Mouse (Mus musculus): ENCODE results near the gene Vwf. TPM values are rescaled to one million over a fixed set of nuclear protein-coding genes. Genes with fewer than 3 reads are reported as not detected.
A peak's percentile ranks its signal among the peaks of the same experiment; 100 is the strongest.

Gene Vwf
- polyA plus RNA-seq, 1 experiment from 2014 or later: 11.9 TPM

DNA sequence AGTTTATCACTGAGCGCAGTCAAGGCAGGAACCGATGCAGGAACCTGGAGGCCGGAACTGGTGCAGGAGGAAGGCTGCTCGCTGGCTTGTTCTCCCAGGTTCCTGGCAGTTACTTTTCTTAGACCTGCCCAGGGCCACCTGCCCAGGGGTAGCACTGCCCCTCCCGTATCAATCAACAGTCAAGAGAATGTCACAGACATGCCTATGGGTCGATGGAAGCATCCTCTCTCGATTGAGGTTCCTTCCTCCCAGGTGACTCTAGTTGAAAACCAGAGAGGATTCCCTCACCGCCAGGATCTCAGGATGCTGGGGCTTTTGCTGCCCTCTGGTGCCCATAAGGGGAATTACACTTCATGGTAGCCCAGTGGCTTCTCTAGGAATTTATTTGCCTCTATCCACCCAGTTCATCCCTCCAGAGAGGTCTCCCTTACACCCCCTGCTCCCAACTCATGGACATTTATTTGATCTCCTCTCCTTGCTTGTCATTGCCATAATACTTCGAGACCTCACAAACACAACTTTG lies 53.5 kb downstream of the Vwf start:
- no peak for ATAC-seq (ENCODE audit: low read depth)
- WGBS (ENCODE audit: insufficient replicate concordance): 30% methylated on average over 9 of the region's 9 CpGs
- H3K9me3 ChIP-seq (replicated peaks; ENCODE audit: control insufficient read depth, low read length): no peaks in the 10 kb centered on the region
- H3K36me3 ChIP-seq (ENCODE audit: control insufficient read depth, insufficient read depth): no peaks in the 10 kb centered on the region
- no peak overlapping the region for H3K27ac ChIP-seq (ENCODE audit: low read length)
- H3K4me3 ChIP-seq (ENCODE audit: low read depth, low read length): no peak overlapping the region
- H3K9ac ChIP-seq (ENCODE audit: low read depth, low read length): no peak overlapping the region
- peaks cover 5% of the 10 kb centered on the region; the same call in 1 of the 2 replicates for H3K27me3 ChIP-seq (ENCODE audit: control insufficient read depth, insufficient read depth, low read depth, low read length)
- peaks cover 13% of the 10 kb centered on the region for H3K4me1 ChIP-seq (ENCODE audit: control insufficient read depth, low read depth, low read length)
- H3K4me2 ChIP-seq (ENCODE audit: low read depth, low read length): no peak overlapping the region

DNA sequence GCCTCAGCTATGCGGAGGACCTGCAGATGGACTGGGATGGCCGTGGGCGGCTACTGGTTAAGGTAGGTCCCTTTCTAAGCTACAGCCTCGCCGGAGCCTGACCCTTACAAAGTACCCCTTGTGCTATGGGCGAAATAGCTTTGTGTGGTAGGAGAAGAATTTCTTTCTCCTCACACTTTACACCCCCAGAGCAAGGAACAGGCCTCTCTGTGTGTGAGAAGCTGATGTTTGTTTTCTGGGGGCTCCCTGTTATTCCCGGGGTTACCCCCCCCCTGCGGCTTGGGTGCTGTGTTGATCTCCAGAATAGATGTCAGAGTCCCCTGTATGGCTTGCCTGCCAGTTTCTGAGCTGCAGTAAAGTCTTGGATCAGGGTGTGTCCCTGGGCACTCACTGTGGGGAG lies 54.1 kb downstream of the Vwf start:
- 67% methylated on average over 8 of the region's 8 CpGs for WGBS (ENCODE audit: insufficient replicate concordance)
- Histone ChIP-seq H3K36me3 (ENCODE audit: control insufficient read depth, insufficient read depth) (no peaks in the 10 kb centered on the region), H3K4me2 (ENCODE audit: low read depth, low read length) (no peak overlapping the region), H3K4me3 (ENCODE audit: low read depth, low read length) (no peak overlapping the region), H3K4me1 (ENCODE audit: control insufficient read depth, low read depth, low read length) (peaks cover 13% of the 10 kb centered on the region), H3K27ac (ENCODE audit: low read length) (no peak overlapping the region), H3K27me3 (ENCODE audit: control insufficient read depth, insufficient read depth, low read depth, low read length) (peaks cover 5% of the 10 kb centered on the region), H3K9me3 (replicated peaks; ENCODE audit: control insufficient read depth, low read length) (no peaks in the 10 kb centered on the region), H3K9ac (ENCODE audit: low read depth, low read length) (no peak overlapping the region)
- no peak for ATAC-seq (ENCODE audit: low read depth)

DNA sequence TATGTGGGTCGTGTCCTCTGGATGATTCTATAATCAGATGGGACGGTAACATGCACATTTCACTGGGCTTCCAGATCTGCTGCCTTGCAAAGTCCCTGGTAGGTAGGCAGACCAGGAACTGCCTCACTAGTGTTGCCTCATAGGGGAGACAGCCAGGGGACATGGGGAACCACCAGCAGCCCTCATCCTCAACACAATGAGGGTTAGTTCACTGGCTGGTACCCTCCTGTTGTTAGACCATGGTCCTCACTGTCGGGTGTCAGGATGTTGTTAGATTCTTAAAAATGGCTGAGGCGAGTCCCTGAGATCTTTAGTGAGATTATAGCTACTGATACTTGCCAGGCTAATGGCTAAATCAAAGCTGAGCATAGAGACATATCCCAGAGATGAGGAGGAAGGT lies 54.6 kb downstream of the Vwf start:
- Histone ChIP-seq H3K27ac (ENCODE audit: low read length) (no peak overlapping the region), H3K36me3 (ENCODE audit: control insufficient read depth, insufficient read depth) (no peaks in the 10 kb centered on the region), H3K4me3 (ENCODE audit: low read depth, low read length) (no peak overlapping the region), H3K4me2 (ENCODE audit: low read depth, low read length) (no peak overlapping the region), H3K9me3 (replicated peaks; ENCODE audit: control insufficient read depth, low read length) (no peaks in the 10 kb centered on the region), H3K9ac (ENCODE audit: low read depth, low read length) (no peak overlapping the region), H3K4me1 (ENCODE audit: control insufficient read depth, low read depth, low read length) (peaks cover 13% of the 10 kb centered on the region), H3K27me3 (ENCODE audit: control insufficient read depth, insufficient read depth, low read depth, low read length) (peaks cover 5% of the 10 kb centered on the region)
- 59% methylated on average over 4 of the region's 4 CpGs for WGBS (ENCODE audit: insufficient replicate concordance)
- ATAC-seq (ENCODE audit: low read depth): no peak

DNA sequence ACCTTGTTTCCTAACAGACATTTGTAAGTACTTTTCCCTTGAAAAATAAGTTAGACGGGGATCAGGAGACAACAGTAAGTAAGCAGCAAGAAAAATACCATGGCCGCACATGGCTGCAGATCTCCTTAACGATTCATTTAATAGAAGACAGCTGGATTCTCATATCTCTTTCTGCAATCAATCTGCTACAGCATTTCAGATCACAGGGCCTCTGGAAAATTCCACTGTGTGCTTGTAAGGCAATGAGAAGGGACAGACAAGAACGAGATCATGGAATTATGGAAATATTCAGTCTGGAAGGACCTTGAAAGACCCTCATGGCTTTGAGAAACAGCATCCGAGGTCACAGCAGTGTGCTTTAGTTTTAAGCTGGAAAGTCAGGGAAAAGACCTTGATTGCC lies 55.2 kb downstream of the Vwf start:
- WGBS (ENCODE audit: insufficient replicate concordance): 62% methylated on average over 5 of the region's 5 CpGs
- no peak overlapping the region for H3K4me2 ChIP-seq (ENCODE audit: low read depth, low read length)
- no peaks in the 10 kb centered on the region for H3K9me3 ChIP-seq (replicated peaks; ENCODE audit: control insufficient read depth, low read length)
- ATAC-seq (ENCODE audit: low read depth): no peak
- peaks cover 9% of the 10 kb centered on the region for H3K4me1 ChIP-seq (ENCODE audit: control insufficient read depth, low read depth, low read length)
- no peaks in the 10 kb centered on the region for H3K36me3 ChIP-seq (ENCODE audit: control insufficient read depth, insufficient read depth)
- peaks cover 5% of the 10 kb centered on the region for H3K27me3 ChIP-seq (ENCODE audit: control insufficient read depth, insufficient read depth, low read depth, low read length)
- H3K9ac ChIP-seq (ENCODE audit: low read depth, low read length): no peak overlapping the region
- no peak overlapping the region for H3K27ac ChIP-seq (ENCODE audit: low read length)
- no peak overlapping the region for H3K4me3 ChIP-seq (ENCODE audit: low read depth, low read length)

DNA sequence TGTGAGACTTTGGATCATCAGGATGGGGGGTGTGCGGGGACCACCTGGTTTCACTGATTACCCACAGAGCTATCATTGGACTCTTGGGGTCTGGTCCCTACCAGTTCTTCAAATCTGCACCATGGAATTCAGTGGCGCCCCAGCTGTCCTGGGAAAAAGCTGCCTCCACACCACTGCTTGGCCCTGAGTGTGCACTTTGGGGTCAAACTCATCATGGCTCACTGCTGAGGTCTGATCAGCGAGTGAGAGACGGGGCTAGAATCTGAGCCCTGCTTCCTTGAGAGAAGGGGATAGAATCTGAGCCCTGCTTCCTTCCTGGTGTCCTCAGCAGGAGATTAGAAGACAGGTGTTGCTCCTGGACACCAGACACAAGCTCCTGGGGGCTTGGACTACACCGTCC lies 55.8 kb downstream of the Vwf start:
- Histone ChIP-seq H3K27me3 (ENCODE audit: control insufficient read depth, insufficient read depth, low read depth, low read length) (peaks cover 5% of the 10 kb centered on the region), H3K4me3 (ENCODE audit: low read depth, low read length) (no peak overlapping the region), H3K27ac (ENCODE audit: low read length) (no peak overlapping the region), H3K4me1 (ENCODE audit: control insufficient read depth, low read depth, low read length) (peaks cover 9% of the 10 kb centered on the region), H3K4me2 (ENCODE audit: low read depth, low read length) (no peak overlapping the region), H3K36me3 (ENCODE audit: control insufficient read depth, insufficient read depth) (no peaks in the 10 kb centered on the region), H3K9ac (ENCODE audit: low read depth, low read length) (no peak overlapping the region), H3K9me3 (replicated peaks; ENCODE audit: control insufficient read depth, low read length) (no peaks in the 10 kb centered on the region)
- 41% methylated on average over 5 of the region's 5 CpGs for WGBS (ENCODE audit: insufficient replicate concordance)
- no peak for ATAC-seq (ENCODE audit: low read depth)

DNA sequence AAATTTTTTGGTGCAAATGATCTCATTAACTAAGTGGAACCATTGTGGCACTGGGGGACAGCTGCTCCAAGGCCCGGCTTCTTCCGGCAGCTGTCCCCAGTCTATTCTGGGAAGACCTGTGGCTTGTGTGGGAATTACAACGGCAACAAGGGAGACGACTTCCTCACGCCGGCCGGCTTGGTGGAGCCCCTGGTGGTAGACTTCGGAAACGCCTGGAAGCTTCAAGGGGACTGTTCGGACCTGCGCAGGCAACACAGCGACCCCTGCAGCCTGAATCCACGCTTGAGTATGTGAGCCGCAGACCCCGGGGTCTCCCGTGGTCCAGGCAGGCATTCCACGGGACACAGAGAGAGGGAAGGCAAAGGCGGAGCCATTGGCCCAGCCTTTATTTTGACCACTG lies 56.7 kb downstream of the Vwf start:
- H3K9ac ChIP-seq (ENCODE audit: low read depth, low read length): no peak overlapping the region

DNA sequence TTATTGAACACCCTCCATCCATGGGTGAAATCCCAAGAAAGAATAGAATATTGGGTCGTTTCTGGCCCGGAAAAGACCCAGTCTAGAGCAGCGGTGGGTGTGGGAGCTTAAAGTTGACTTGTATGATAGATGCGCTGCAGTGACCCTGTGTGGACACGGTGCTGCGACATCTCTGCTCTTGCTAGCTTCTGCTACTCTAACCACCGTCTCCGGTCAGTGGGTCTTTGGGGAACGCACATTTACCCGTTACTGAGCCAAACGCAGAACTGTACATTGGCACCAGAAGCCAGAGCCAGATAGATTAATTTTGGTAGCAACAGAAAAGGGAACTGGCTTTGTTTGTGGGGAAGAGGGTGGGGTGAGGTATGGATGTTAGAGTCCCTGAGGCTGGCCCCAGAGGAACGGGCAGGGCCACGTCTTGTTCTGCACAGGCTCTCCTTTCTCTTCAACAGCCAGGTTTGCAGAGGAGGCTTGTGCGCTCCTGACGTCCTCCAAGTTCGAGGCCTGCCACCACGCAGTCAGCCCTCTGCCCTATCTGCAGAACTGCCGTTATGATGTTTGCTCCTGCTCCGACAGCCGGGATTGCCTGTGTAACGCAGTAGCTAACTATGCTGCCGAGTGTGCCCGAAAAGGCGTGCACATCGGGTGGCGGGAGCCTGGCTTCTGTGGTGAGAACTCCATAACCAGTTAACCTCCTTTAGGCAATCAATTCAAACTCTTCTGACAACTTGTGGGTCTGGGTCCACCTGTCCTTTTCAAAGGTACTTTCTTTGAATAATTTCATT lies 57.3 kb downstream of the Vwf start:
- Histone ChIP-seq H3K9ac (ENCODE audit: low read depth, low read length) (no peak overlapping the region), H3K4me1 (ENCODE audit: control insufficient read depth, low read depth, low read length) (peaks cover 9% of the 10 kb centered on the region), H3K27ac (ENCODE audit: low read length) (no peak overlapping the region), H3K9me3 (replicated peaks; ENCODE audit: control insufficient read depth, low read length) (no peaks in the 10 kb centered on the region), H3K4me3 (ENCODE audit: low read depth, low read length) (no peak overlapping the region), H3K36me3 (ENCODE audit: control insufficient read depth, insufficient read depth) (no peaks in the 10 kb centered on the region), H3K4me2 (ENCODE audit: low read depth, low read length) (peak overlapping the region; percentile 24; the same call in 1 of the 2 replicates), H3K27me3 (ENCODE audit: control insufficient read depth, insufficient read depth, low read depth, low read length) (peaks cover 5% of the 10 kb centered on the region)
- no peak for ATAC-seq (ENCODE audit: low read depth)
- WGBS (ENCODE audit: insufficient replicate concordance): 36% methylated on average over 26 of the region's 26 CpGs

More for the DNA sequence above, 56.7 kb downstream of the Vwf start:
- no peak overlapping the region for H3K27ac ChIP-seq (ENCODE audit: low read length)
- H3K4me2 ChIP-seq (ENCODE audit: low read depth, low read length): peak overlapping the region; percentile 24
- ATAC-seq (ENCODE audit: low read depth): peak; percentile 38; the same call in 1 of the 2 replicates
- WGBS (ENCODE audit: insufficient replicate concordance): 1% methylated on average over 18 of the region's 18 CpGs
- H3K4me3 ChIP-seq (ENCODE audit: low read depth, low read length): no peak overlapping the region
- H3K27me3 ChIP-seq (ENCODE audit: control insufficient read depth, insufficient read depth, low read depth, low read length): peaks cover 5% of the 10 kb centered on the region
- no peaks in the 10 kb centered on the region for H3K9me3 ChIP-seq (replicated peaks; ENCODE audit: control insufficient read depth, low read length)
- H3K36me3 ChIP-seq (ENCODE audit: control insufficient read depth, insufficient read depth): no peaks in the 10 kb centered on the region
- peaks cover 9% of the 10 kb centered on the region for H3K4me1 ChIP-seq (ENCODE audit: control insufficient read depth, low read depth, low read length)

DNA sequence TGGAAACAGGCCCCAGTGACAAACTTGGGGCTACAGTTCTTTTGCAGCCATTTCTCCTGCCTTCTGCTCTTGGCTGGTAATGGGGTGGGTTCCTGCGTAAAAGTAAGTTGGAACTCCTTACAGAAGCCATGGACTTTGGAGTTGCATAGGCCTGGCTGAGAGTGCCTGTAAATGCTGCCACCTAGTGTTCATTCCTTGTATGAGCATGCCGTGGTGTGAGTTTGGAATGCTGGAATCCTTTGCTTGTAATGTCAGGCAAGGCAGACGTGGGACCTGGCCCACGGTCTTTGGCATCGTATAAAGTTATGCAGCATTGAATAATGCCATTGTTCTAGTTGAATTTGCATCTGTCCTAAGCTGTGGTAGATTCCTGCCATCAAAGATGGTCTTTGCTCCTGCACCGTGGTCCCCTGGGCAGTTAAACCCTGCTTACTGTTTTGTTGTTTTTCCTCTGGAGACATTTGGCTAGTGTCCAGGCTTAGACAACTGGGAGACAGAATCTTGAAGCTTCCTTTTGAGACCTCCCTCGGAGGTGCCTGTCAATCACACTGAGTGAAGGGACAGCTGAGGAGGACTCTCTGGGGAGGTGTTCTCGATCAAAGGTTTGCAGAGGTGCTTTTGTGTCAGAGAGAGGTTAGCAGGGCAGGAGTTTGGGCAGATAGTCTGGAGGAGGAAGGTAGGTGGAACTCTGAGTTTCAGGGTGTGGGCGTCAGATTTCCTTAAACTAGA lies 58.1 kb downstream of the Vwf start:
- H3K9ac ChIP-seq (ENCODE audit: low read depth, low read length): no peak overlapping the region
- H3K9me3 ChIP-seq (replicated peaks; ENCODE audit: control insufficient read depth, low read length): no peaks in the 10 kb centered on the region
- no peak overlapping the region for H3K4me2 ChIP-seq (ENCODE audit: low read depth, low read length)
- ATAC-seq (ENCODE audit: low read depth): no peak
- peaks cover 9% of the 10 kb centered on the region for H3K4me1 ChIP-seq (ENCODE audit: control insufficient read depth, low read depth, low read length)
- H3K27me3 ChIP-seq (ENCODE audit: control insufficient read depth, insufficient read depth, low read depth, low read length): peaks cover 5% of the 10 kb centered on the region
- H3K27ac ChIP-seq (ENCODE audit: low read length): no peak overlapping the region
- H3K36me3 ChIP-seq (ENCODE audit: control insufficient read depth, insufficient read depth): no peaks in the 10 kb centered on the region
- 28% methylated on average over 9 of the region's 9 CpGs for WGBS (ENCODE audit: insufficient replicate concordance)
- no peak overlapping the region for H3K4me3 ChIP-seq (ENCODE audit: low read depth, low read length)

DNA sequence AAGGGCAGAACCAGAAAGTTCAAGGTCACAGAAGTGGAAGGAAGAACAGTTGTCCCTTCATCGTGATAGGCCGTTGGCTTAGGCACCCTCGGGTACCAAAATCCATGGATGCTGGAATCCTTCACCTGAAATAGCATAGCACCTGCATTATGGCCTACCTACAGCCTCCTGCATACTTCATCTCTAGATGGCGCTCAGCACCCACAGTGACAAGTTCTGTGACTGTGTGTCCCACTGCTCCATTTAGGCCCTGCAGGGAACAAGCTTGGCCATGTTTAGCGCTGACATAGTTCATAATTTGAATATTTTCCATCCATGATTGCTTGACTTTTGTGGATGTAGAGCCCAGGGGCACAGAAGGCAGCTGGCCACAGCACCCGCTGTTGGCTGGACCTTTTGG lies 62.5 kb downstream of the Vwf start:
- peaks cover 1% of the 10 kb centered on the region for H3K27me3 ChIP-seq (ENCODE audit: control insufficient read depth, insufficient read depth, low read depth, low read length)
- H3K4me2 ChIP-seq (ENCODE audit: low read depth, low read length): no peak overlapping the region
- H3K36me3 ChIP-seq (ENCODE audit: control insufficient read depth, insufficient read depth): no peaks in the 10 kb centered on the region
- no peak overlapping the region for H3K4me3 ChIP-seq (ENCODE audit: low read depth, low read length)
- WGBS (ENCODE audit: insufficient replicate concordance): 61% methylated on average over 6 of the region's 6 CpGs
- H3K9ac ChIP-seq (ENCODE audit: low read depth, low read length): no peak overlapping the region
- H3K4me1 ChIP-seq (ENCODE audit: control insufficient read depth, low read depth, low read length): peaks cover 3% of the 10 kb centered on the region
- no peak overlapping the region for H3K27ac ChIP-seq (ENCODE audit: low read length)
- no peak for ATAC-seq (ENCODE audit: low read depth)
- no peaks in the 10 kb centered on the region for H3K9me3 ChIP-seq (replicated peaks; ENCODE audit: control insufficient read depth, low read length)

All from liver, embryonic 16.5 days (tissue).